Mouse (Mus musculus): ENCODE data around the gene Tshz2.

Gene Tshz2

GRCm38 (mm10) chr2:170033219-170033618, 400.4 kb downstream of the Tshz2 start:
- in situ Hi-C loops (cut with MboI; ENCODE audit: low sequenced_read_pairs) = no loop called here

GRCm38 (mm10) chr2:170034794-170035193, 402.0 kb downstream of the Tshz2 start:
- in situ Hi-C loops (cut with MboI; ENCODE audit: low sequenced_read_pairs) = no loop called here

DNA sequence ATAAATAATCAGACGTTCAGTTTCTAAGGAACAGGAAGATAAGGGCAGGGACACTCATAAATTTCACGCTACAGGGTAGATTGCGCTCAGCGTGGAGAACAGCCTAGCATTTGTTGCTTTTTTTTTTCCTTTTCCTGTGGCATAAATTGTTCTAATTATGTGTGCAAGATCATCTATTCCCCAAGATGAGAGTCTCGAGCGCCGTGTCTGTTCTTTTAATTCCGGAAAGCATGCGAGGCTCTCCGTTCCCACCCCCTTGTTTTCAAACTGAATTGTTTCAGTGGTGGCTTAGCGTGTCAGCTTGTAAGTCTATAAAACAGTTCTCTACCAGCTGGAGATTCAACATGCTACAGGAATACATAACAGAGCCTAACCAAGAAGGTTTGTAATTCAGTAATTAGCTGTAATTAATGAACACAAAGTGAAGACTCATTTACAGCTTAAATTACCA, 404.0 kb downstream of the Tshz2 start:
- in situ Hi-C loops (cut with MboI; ENCODE audit: low sequenced_read_pairs) = no loop called here

GRCm38 (mm10) chr2:170037346-170037745, 404.5 kb downstream of the Tshz2 start:
- in situ Hi-C loops (cut with MboI; ENCODE audit: low sequenced_read_pairs) = no loop called here

GRCm38 (mm10) chr2:170039772-170040171, 407.0 kb downstream of the Tshz2 start:
- in situ Hi-C loops (cut with MboI; ENCODE audit: low sequenced_read_pairs) = no loop called here

DNA sequence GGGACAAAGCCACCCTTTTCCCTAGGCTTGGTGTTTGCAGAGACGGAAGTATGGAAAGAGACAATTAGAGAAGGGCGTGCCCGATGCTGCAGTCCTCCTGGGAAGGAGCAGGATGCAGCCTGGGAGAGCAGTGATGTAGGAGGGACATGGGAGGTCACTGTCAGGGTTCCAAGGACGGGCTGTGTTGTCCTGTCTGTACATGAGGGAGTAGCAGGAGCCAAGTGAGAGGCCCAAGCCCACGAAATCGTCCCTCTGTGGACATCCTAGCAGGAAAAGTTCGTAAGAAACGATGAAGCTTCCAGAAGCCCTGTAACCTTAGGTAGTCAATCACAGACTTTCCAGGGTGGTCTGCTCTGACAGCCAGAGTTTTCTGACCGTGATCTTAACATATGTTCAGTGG, 408.3 kb downstream of the Tshz2 start:
- in situ Hi-C loops (cut with MboI; ENCODE audit: low sequenced_read_pairs) = no loop called here

GRCm38 (mm10) chr2:170042471-170043213, 409.8 kb downstream of the Tshz2 start:
- in situ Hi-C loops (cut with MboI; ENCODE audit: low sequenced_read_pairs) = no loop called here

DNA sequence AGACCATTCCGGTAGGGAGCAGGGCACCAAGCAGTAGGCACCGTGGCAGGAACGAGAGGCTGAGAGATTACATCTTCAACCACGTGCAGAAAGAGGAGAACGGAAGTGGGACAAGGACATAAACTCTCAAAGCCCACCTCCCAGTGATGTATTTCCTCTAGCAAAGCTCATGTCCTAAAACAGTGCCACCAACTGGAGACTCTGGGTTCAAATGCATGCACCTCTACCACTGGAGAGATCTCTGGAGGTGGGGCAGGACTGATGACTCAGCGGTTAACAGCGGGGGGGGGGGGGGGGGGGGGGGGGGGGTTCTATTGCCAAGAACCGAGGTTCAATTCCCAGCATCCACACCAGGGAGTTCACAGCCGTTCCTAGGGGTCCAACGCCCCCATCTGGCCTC, 410.5 kb downstream of the Tshz2 start:
- in situ Hi-C loops (cut with MboI; ENCODE audit: low sequenced_read_pairs) = no loop called here

DNA sequence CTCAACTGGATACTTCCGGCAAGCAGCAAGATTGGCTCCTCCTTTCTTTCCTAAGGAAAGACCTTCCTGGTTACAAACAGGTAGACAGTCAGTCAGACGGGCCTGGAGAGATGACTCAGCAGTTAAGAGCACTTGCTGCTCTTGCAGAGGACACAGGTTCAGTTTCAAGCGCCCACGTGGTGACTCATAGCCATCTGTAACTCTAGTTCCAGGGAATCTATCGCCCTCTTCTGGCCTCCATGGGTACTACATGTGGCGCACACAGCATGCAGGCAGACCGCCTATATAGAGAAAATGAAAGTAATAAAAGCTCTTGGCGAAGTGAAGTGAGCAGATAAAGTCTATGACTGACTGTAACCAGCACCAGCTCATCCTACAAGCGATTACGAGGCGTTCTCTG, 413.1 kb downstream of the Tshz2 start:
- in situ Hi-C loops (cut with MboI; ENCODE audit: low sequenced_read_pairs) = no loop called here

GRCm38 (mm10) chr2:170046371-170047145, 413.7 kb downstream of the Tshz2 start:
- in situ Hi-C loops (cut with MboI; ENCODE audit: low sequenced_read_pairs) = no loop called here

DNA sequence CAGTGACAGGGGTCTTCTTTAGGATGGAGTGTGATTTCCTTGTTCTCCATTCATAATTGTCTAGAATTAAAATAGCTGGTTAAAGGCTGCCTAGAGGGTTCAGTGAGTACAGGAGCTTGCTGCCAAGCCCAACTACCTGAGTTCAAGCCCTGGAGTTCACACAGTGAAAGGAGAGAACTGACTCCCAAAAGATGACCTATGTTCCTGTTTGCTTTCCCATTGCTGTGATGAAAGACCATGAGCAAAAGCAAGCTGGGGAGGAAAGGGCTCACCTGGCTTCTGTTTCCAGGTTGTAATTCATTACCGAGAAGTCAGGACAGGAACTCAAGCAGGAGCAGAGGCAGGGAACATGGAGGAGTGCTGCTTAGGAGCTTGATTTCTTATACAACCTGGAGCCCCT, 416.0 kb downstream of the Tshz2 start:
- in situ Hi-C loops (cut with MboI; ENCODE audit: low sequenced_read_pairs) = no loop called here

- in situ Hi-C loops (cut with MboI; ENCODE audit: low sequenced_read_pairs) = no loop called here
Measured at GRCm38 (mm10) chr2:170050651-170051050, 417.8 kb downstream of the Tshz2 start.

DNA sequence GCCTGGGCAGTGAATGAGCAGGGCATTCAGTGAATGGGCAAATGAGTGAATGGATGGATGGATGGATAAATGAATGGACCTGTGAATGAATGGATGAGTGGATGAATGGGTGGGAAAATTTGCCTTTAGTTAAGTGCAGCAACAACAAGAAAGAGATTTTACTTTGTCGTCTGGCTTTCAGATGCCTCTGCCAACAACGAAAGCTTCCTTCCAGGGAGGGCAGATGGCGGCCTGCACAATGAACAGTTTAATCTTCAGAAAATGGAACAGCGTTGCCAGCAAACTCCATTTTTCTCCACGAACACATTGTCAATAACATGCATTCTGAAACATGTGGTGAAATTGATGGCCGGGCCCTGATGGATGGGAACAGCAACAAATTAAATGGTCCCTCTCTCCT, 418.6 kb downstream of the Tshz2 start:
- in situ Hi-C loops (cut with MboI; ENCODE audit: low sequenced_read_pairs) = no loop called here

- in situ Hi-C loops (cut with MboI; ENCODE audit: low sequenced_read_pairs) = no loop called here
Measured at GRCm38 (mm10) chr2:170054943-170055342, 422.1 kb downstream of the Tshz2 start.

GRCm38 (mm10) chr2:170055413-170055812, 422.6 kb downstream of the Tshz2 start:
- in situ Hi-C loops (cut with MboI; ENCODE audit: low sequenced_read_pairs) = no loop called here

GRCm38 (mm10) chr2:170058774-170059173, 426.0 kb downstream of the Tshz2 start:
- in situ Hi-C loops (cut with MboI; ENCODE audit: low sequenced_read_pairs) = no loop called here

DNA sequence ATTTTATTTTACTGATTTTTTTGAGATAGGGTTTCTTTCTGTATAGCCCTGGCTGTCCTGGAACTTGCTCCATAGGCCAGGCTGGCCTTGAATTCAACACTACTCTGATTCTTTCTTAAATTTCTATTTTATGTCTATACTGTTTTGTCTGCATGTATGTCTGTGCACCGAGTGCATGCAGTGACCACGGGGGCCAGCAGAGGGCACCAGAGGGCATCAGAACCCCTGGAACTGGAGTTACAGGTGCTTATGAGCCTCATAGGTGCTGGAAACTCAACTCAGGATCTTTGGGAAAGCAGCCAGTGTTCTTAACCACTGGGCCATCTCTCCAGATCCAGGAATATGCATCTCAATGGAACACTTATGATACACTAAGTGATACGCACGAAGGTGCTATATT, 427.3 kb downstream of the Tshz2 start:
- in situ Hi-C loops (cut with MboI; ENCODE audit: low sequenced_read_pairs) = no loop called here

DNA sequence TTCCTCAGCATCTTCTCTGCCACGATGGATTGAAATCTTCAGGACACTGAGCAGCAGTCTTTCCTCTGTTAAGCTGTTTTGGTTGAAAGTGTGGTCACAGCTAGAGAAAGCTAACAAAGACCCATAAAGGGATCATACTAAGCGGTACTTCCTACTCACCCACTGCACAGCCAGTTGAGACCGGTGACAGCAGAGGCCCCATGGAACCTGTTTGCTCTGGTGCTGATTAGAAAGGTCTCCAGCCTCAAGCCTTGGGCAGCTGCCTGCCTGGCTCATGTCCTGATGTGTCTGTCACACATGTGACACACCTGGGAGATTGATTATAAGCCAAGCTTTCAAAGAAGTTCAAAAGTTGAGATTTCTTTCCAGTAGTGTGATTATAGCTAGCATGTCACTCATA, 429.6 kb downstream of the Tshz2 start:
- in situ Hi-C loops (cut with MboI; ENCODE audit: low sequenced_read_pairs) = no loop called here

GRCm38 (mm10) chr2:170069976-170070375, 437.2 kb downstream of the Tshz2 start:
- in situ Hi-C loops (cut with MboI; ENCODE audit: low sequenced_read_pairs) = no loop called here

DNA sequence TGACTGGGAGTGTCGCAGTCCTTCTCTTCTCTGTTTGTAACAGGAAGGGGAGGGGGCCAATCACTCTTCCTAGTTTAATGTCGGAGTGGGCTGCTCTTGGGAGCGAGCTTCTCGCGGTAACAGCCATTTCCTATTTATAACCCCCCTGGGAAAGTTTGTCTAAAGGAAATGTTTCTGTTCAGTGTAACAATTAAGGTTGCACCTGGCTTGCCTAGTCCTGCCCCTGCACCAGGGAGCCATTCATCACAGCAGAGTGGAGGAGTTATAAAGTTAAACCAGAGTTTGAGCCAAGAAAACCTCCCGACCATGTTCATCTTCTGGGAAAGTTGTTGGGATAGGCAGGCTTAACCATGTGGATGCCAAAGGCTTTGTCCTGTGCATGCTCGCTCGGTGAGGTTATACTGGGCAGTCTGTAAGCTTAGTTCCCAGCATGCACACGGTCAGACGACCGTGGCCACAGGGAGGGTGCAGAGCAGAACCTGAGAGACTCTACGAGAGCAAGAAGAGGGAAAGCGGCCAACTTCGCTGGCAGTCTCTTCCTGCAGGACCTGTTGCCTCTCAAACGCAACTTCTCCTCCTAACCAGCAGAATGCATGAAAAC, 437.9 kb downstream of the Tshz2 start:
- in situ Hi-C loops (cut with MboI; ENCODE audit: low sequenced_read_pairs) = no loop called here

- in situ Hi-C loops (cut with MboI; ENCODE audit: low sequenced_read_pairs) = no loop called here
Measured at GRCm38 (mm10) chr2:170076941-170077490, 444.2 kb downstream of the Tshz2 start.

DNA sequence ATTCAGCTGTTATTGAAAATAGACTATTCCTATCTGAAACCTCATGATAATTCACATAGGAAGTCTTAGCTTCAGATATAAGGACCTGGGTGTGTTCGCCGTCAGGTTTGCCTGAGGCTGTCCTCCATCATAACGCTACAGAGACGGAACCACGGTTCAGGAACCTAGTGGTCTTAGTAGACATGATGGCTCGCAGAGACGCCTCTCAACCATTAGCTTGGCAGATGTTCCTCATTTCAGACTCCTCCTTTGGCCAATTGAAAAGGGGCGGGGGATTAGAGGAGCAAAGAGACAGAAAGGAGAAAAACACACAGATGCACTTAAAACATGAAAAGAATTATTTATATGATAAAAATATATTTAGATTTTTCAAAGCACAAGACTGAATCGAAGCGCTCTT, 445.2 kb downstream of the Tshz2 start:
- in situ Hi-C loops (cut with MboI; ENCODE audit: low sequenced_read_pairs) = no loop called here

Data from CH12F3 (cell line).